Mouse (Mus musculus): ENCODE results near the gene Pttg1. TPM values are rescaled to one million over a fixed set of nuclear protein-coding genes. Genes with fewer than 3 reads are reported as not detected.
A peak's percentile ranks its signal among the peaks of the same experiment; 100 is the strongest.

Pttg1 gene
- polyA plus RNA-seq, 2 experiments = 66.8 to 86.5 TPM

- no peak overlapping the region for H3K4me2 ChIP-seq (replicated peaks; ENCODE audit: low read depth, low read length, severe bottlenecking)
- TF ChIP-seq POLR2A (IDR thresholded peaks at IDR 0.05; ENCODE audit: borderline replicate concordance, extremely low read depth, insufficient read depth, insufficient read length) = no peak
- WGBS = 90% methylated on average over 8 of the region's 8 CpGs
Observed at GRCm38 (mm10) chr11:43377083-43377850, 48.8 kb downstream of the Pttg1 start.

GRCm38 (mm10) chr11:43376598-43376997, 49.5 kb downstream of the Pttg1 start:
- WGBS = 89% methylated on average over 1 of the region's 1 CpGs
- DNase-seq (ENCODE audit: low spot score) = no peak
- H3K9me3 ChIP-seq (ENCODE audit: control insufficient read depth, low read length) = no peaks in the 10 kb centered on the region
- H3K4me1 ChIP-seq (ENCODE audit: control insufficient read depth, insufficient read depth, low read length) = no peaks in the 10 kb centered on the region
- no peaks in the 10 kb centered on the region for H3K36me3 ChIP-seq (ENCODE audit: control insufficient read depth, insufficient read depth, low read length)
- no peak for ATAC-seq (ENCODE audit: low FRiP score, low read depth)
- no peak overlapping the region for H3K27ac ChIP-seq (replicated peaks; ENCODE audit: low read depth, low read length)
- H3K9ac ChIP-seq (ENCODE audit: low read depth, low read length, severe bottlenecking) = no peak overlapping the region
- H3K27me3 ChIP-seq (ENCODE audit: control insufficient read depth, insufficient read depth, low read length) = no peaks in the 10 kb centered on the region
- no peak overlapping the region for H3K4me2 ChIP-seq (replicated peaks; ENCODE audit: low read depth, low read length, severe bottlenecking)
- TF ChIP-seq POLR2A (IDR thresholded peaks at IDR 0.05; ENCODE audit: borderline replicate concordance, extremely low read depth, insufficient read depth, insufficient read length) = no peak
- H3K4me3 ChIP-seq (replicated peaks; ENCODE audit: low read length) = no peak overlapping the region

More at GRCm38 (mm10) chr11:43377083-43377850, 48.8 kb downstream of the Pttg1 start:
- ATAC-seq (ENCODE audit: low FRiP score, low read depth) (no peak), DNase-seq (ENCODE audit: low spot score) (no peak)
- Histone ChIP-seq H3K36me3 (ENCODE audit: control insufficient read depth, insufficient read depth, low read length) (no peaks in the 10 kb centered on the region), H3K27ac (replicated peaks; ENCODE audit: low read depth, low read length) (no peak overlapping the region), H3K9me3 (ENCODE audit: control insufficient read depth, low read length) (no peaks in the 10 kb centered on the region), H3K4me1 (ENCODE audit: control insufficient read depth, insufficient read depth, low read length) (no peaks in the 10 kb centered on the region), H3K27me3 (ENCODE audit: control insufficient read depth, insufficient read depth, low read length) (no peaks in the 10 kb centered on the region), H3K4me3 (replicated peaks; ENCODE audit: low read length) (no peak overlapping the region), H3K9ac (ENCODE audit: low read depth, low read length, severe bottlenecking) (no peak overlapping the region)

GRCm38 (mm10) chr11:43374956-43375355, 51.1 kb downstream of the Pttg1 start:
- no peak overlapping the region for H3K27ac ChIP-seq (replicated peaks; ENCODE audit: low read depth, low read length)
- no peaks in the 10 kb centered on the region for H3K36me3 ChIP-seq (ENCODE audit: control insufficient read depth, insufficient read depth, low read length)
- DNase-seq (ENCODE audit: low spot score) = no peak
- H3K27me3 ChIP-seq (ENCODE audit: control insufficient read depth, insufficient read depth, low read length) = no peaks in the 10 kb centered on the region
- no peak overlapping the region for H3K9ac ChIP-seq (ENCODE audit: low read depth, low read length, severe bottlenecking)
- no peak overlapping the region for H3K4me3 ChIP-seq (replicated peaks; ENCODE audit: low read length)
- TF ChIP-seq POLR2A (IDR thresholded peaks at IDR 0.05; ENCODE audit: borderline replicate concordance, extremely low read depth, insufficient read depth, insufficient read length) = no peak
- no peak for ATAC-seq (ENCODE audit: low FRiP score, low read depth)
- no peaks in the 10 kb centered on the region for H3K4me1 ChIP-seq (ENCODE audit: control insufficient read depth, insufficient read depth, low read length)
- 86% methylated on average over 6 of the region's 6 CpGs for WGBS
- no peaks in the 10 kb centered on the region for H3K9me3 ChIP-seq (ENCODE audit: control insufficient read depth, low read length)
- no peak overlapping the region for H3K4me2 ChIP-seq (replicated peaks; ENCODE audit: low read depth, low read length, severe bottlenecking)

GRCm38 (mm10) chr11:43373367-43373766, 52.7 kb downstream of the Pttg1 start:
- no peak for ATAC-seq (ENCODE audit: low FRiP score, low read depth)
- Histone ChIP-seq H3K4me2 (replicated peaks; ENCODE audit: low read depth, low read length, severe bottlenecking) (no peak overlapping the region), H3K9me3 (ENCODE audit: control insufficient read depth, low read length) (no peaks in the 10 kb centered on the region), H3K27me3 (ENCODE audit: control insufficient read depth, insufficient read depth, low read length) (no peaks in the 10 kb centered on the region), H3K36me3 (ENCODE audit: control insufficient read depth, insufficient read depth, low read length) (no peaks in the 10 kb centered on the region), H3K4me3 (replicated peaks; ENCODE audit: low read length) (no peak overlapping the region), H3K9ac (ENCODE audit: low read depth, low read length, severe bottlenecking) (no peak overlapping the region), H3K4me1 (ENCODE audit: control insufficient read depth, insufficient read depth, low read length) (no peaks in the 10 kb centered on the region), H3K27ac (replicated peaks; ENCODE audit: low read depth, low read length) (no peak overlapping the region)
- DNase-seq (ENCODE audit: low spot score) = no peak
- no peak for TF ChIP-seq POLR2A (IDR thresholded peaks at IDR 0.05; ENCODE audit: borderline replicate concordance, extremely low read depth, insufficient read depth, insufficient read length)
- WGBS = 81% methylated on average over 3 of the region's 3 CpGs

- WGBS = 94% methylated on average over 3 of the region's 3 CpGs
- TF ChIP-seq POLR2A (IDR thresholded peaks at IDR 0.05; ENCODE audit: borderline replicate concordance, extremely low read depth, insufficient read depth, insufficient read length) = no peak
- no peaks in the 10 kb centered on the region for H3K36me3 ChIP-seq (ENCODE audit: control insufficient read depth, insufficient read depth, low read length)
Observed at GRCm38 (mm10) chr11:43371807-43372206, 54.2 kb downstream of the Pttg1 start.

More at GRCm38 (mm10) chr11:43371807-43372206, 54.2 kb downstream of the Pttg1 start:
- no peaks in the 10 kb centered on the region for H3K27me3 ChIP-seq (ENCODE audit: control insufficient read depth, insufficient read depth, low read length)
- H3K4me3 ChIP-seq (replicated peaks; ENCODE audit: low read length) = no peak overlapping the region
- H3K9me3 ChIP-seq (ENCODE audit: control insufficient read depth, low read length) = no peaks in the 10 kb centered on the region
- no peaks in the 10 kb centered on the region for H3K4me1 ChIP-seq (ENCODE audit: control insufficient read depth, insufficient read depth, low read length)
- ATAC-seq (ENCODE audit: low FRiP score, low read depth) (no peak), DNase-seq (ENCODE audit: low spot score) (no peak)
- H3K9ac ChIP-seq (ENCODE audit: low read depth, low read length, severe bottlenecking) = no peak overlapping the region
- H3K27ac ChIP-seq (replicated peaks; ENCODE audit: low read depth, low read length) = no peak overlapping the region
- no peak overlapping the region for H3K4me2 ChIP-seq (replicated peaks; ENCODE audit: low read depth, low read length, severe bottlenecking)

MicroRNA genes within 50 kb of the gene (microRNA counts, 519-probe panel; counts per million panel counts)
- microRNA mmu-miR-146a = 3,246 counts per million, percentile 62 among the panel's probes with 10 or more counts

Small RNA genes within 50 kb of the gene (microRNA-seq; reads per million reads assigned to microRNA genes)
- 52.9 reads per million, percentile 37 among the genes with 10 or more reads in this experiment for gene Mir146

Other genes starting within 250 kb of the Pttg1 start
- gene Slu7, start 7.5 kb upstream of the Pttg1 start, polyA plus RNA-seq (2012; rRNA removed) = 8.2 and 15.5 TPM in 2 replicates
- gene Slu7, start 7.5 kb upstream of the Pttg1 start, polyA plus RNA-seq (2014; fragmentation: Nextera tagmentation; extraction: Ambion mirVana) = 48.2 and 52.1 TPM in 2 replicates
- gene C1qtnf2, start 48.0 kb upstream of the Pttg1 start, polyA plus RNA-seq (2012; rRNA removed) = 32.7 and 32.9 TPM in 2 replicates
- 40.3 and 46.1 TPM in 2 replicates for gene C1qtnf2, start 48.0 kb upstream of the Pttg1 start, polyA plus RNA-seq (2014; fragmentation: Nextera tagmentation; extraction: Ambion mirVana)
- gene Ccnjl, start 102.5 kb upstream of the Pttg1 start, polyA plus RNA-seq (2012; rRNA removed) = 5.1 and 5.9 TPM in 2 replicates
- gene Ccnjl, start 102.5 kb upstream of the Pttg1 start, polyA plus RNA-seq (2014; fragmentation: Nextera tagmentation; extraction: Ambion mirVana) = 7.7 and 11.5 TPM in 2 replicates
- gene 4933415A04Rik, start 160.8 kb upstream of the Pttg1 start, polyA plus RNA-seq (2012; rRNA removed) = 0.61 and 0.70 TPM in 2 replicates
- gene 4933415A04Rik, start 160.8 kb upstream of the Pttg1 start, polyA plus RNA-seq (2014; fragmentation: Nextera tagmentation; extraction: Ambion mirVana) = 2.2 and 3.6 TPM in 2 replicates
- gene Fabp6, start 175.3 kb upstream of the Pttg1 start, polyA plus RNA-seq (2012; rRNA removed) = 0.49 TPM in 1 of 2 replicates, not detected in the other
- gene Fabp6, start 175.3 kb upstream of the Pttg1 start, polyA plus RNA-seq (2014; fragmentation: Nextera tagmentation; extraction: Ambion mirVana) = not detected in 2 replicates

All from limb, embryonic 14.5 days (tissue).